Mouse (Mus musculus) urinary bladder, postnatal 14 days (tissue): ENCODE data around the gene Hamp.
"Not testable (repeated sequence)": the region's sequence is repeated elsewhere in the genome, so short reads cannot be mapped to it uniquely, and the experiment has no call there.

Source experiments
- DNase-seq: peaks from one replicate; pipeline ENCODE4 v3.0.0; 2021; ENCODE audit warnings: low spot score

Gene Hamp

DNA sequence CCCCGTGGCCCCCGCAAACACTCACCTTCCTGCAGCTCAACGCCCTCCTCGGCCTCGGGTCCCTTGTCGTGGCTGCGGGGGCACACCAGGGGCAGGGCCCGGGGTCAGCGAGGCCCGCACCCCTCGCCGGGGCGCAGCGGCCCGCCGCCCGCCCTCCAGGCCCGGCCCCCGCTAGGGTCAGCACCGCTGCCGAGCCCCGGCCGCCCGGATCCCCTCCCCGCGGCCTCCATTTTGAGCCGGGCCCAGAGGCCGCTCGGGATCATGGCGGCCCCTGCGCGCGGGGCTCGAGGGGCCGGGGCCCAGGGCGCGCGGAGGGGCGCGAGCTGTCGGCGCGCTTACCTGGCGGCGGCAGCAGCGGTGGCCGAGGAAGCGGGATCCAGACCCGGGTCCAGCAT, 12.5 kb upstream of the Hamp start:
- no peak for DNase-seq

DNA sequence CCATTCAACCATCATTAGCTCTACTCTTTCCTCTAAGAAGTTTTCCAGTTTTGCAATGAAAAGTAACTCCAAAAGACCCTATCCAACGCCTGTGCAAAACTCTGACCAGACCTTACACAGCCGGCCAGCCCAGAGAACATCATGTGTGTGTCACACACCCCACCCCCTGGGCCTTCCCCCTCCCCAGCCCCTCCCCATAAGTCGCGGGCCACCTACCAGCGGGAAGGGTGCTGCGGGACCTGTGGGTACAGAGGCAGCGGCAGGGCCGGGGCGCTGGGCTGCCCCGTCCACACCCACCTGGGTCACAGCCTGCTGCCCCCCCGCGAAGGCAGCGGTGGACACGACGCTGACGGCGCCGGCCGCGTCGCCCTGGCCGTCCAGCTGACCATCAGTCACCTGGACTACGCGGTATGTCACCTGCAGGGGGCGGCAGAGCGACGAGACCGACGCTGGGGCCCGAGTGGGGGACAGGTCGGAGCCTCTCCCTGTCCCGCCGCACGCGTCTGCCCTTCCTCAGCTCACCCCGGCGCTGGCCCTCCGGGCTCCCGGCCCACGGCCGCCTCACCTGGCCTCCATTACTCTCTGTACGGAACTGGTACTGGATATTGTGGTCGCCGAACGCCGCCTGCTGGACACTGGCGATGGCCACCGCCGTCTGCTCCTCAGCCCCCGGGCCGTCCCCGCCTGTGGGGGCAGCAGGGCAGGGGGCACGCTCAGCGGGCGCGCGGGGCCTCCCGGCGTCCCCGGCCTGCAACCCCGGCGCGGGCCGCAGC, 11.9 kb upstream of the Hamp start:
- DNase-seq = peak; percentile 92

DNA sequence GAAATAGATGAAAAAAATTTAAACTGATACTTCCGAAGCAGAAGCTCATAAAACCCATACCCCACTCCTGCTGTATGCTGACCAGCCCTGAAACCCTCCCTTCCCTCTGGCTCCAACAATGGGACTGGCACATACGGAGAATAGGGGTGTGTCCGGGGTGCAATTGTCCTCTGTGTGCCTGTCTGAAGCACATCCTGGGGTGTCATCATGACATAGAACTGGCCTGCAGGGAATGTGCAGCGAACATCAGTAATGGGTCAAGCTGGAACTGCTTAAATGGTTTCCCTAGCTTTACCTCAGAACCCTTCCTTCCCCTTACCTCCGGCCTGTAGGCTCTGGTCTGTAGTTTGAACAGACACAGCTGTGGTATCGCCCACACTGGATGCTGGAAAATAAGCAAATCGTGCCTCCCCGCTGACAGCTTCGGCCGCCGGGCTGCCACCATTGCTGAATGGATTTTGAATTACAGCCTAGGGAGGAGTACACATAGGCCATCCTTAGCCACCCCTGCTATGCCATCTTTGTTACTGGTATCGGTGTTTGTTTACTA, 11.2 kb upstream of the Hamp start:
- no peak for DNase-seq

DNA sequence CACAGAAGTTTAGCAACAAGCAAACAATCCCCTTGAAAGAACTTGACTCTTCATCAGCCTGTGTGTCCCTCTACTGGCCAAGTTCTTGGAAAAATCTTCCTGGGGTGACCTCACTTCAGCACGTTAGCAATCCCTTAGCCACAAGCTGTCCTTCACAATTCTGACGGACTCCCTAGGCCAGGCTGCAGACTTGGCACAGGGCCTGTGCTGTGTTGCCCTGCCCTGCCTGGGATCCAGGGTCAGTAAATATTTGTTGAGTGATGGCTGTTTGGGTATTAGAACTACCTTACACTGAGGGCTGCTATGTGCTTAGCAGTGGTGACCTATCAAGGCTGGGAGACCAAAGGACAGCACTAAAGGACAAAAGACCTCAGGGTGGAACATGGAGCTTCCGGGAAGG, 10.2 kb upstream of the Hamp start:
- DNase-seq = no peak

DNA sequence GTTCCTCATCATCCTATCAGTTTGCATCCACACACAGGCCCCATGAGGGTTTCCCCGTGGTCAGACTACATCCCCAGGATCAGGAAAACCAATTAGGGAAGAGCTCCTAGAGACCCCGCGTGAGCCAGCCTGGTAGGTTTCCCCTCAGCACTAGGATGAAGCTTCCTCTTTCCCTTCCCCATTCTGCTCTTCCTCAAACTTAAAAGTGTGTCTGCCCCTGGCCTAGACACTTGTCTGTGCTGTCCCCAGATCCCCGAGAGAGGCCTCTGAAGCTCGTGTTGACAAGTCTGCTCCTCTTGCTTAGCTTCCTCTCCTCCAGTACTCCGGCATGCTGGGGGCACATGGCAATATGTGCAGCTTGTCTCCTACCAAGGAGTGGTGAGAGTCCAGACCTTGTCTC, 9.6 kb upstream of the Hamp start:
- DNase-seq = no peak

DNA sequence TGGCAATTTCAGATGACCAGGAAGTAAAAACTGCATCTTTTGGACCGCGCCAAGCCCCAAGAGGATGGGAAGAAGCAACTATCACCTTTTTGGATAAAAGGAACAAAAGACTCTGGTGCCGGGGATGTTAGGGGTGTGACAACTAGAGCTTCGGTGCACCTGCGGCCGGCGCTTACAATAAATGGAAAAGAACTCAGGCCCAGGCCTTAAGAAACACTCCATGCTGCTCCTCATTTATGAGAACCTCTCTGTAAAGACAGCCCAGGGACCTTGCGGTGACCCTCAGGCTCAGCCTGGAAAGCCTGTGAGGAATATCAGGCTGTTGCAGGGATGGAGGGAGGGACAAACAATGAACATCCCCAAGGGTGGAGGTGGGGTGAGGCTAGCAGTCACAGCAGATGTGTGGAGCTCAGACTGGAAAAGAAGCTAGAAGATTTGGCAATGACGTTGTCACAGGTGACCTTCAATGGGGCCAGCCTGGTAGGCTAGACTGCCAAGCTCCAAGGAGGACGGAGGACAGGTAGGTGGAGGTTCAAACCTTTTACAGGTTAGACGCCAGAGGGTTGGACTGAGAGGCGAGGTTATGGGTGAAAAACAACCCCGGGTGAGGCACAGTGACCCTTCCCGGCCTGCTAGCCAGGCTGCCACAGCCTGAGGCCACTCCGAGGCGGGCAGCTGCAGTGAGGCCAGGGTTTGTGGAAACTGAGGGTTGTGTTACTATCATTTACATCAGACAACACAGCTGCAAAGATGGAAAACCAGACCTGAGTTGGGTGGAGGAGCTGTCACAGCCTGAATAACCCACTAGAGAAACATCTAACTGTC, 8.8 kb upstream of the Hamp start:
- no peak for DNase-seq

DNA sequence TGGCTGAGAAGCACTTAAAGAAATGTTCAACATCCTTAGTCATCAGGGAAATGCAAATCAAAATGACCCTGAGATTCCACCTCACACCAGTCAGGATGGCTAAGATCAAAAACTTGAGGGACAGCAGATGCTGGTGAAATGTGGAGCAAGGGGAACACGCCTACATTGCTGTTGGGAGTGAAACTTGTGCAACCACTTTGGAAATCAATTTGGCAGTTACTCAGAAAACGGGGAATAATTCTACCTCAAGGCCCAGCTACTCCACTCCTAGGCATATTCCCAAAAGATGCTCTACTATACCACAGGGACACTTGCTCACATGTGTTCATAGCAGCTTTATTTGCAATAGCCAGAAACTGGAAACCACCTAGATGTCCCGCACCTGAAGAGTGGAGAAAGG, 6.1 kb upstream of the Hamp start:
- not testable (repeated sequence) for DNase-seq

DNA sequence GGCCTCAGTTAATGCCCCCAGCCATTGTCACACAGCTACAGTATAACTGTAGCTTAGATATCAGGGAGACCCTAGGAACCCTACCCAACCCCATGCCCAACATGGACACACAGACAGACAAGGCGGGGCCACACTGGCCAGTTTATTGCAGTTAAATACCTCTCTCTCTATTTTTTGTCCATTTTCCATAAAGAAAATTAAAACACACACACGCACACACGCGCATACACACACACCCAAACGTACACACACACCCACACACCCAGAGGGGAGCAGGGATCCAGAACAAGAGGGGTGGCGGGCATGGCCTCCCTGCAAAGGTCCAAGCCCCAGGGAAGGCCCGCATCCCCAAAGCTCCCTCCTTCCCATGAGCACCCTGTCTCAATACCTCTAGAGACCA, 2.0 kb upstream of the Hamp start:
- no peak for DNase-seq

DNA sequence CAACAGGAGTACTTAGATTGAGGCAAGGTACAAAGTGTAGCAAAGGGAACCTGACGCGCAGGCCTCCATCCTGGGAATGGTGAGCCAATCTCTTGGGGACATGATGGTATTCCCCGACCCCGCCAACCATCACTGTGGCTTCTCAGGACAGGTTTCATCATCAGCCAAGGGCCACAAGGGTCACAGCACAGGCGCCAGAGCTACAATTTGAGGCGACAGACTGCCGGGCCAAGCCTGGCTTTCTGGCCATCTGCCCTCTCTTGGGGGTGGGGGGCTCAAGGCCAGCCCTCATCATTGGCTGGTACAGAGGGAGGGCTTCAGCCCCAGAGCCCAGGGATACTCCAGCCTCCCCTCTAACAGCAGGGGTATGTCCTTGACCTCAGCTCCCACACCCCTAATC, 1.6 kb upstream of the Hamp start:
- not testable (repeated sequence) for DNase-seq

DNA sequence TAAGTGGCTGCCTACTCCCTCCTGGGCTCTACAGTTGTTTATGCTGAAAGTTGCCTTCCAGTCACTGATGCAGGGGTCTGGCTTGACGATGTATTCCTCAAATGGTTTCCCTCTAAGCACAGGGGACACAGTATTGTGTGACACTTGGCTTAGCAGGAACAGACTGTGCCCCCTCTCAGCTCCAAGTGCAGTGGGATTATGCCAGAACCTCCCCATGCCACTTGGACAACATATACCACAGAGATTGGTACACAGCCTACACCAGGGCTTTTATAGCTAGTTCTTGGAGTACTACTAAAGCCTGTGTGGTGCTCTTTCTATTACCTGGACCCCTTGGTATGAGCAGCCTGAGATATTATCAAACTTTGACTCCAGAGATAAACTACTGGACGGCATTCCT, 874 bp upstream of the Hamp start:
- not testable (repeated sequence) for DNase-seq

DNA sequence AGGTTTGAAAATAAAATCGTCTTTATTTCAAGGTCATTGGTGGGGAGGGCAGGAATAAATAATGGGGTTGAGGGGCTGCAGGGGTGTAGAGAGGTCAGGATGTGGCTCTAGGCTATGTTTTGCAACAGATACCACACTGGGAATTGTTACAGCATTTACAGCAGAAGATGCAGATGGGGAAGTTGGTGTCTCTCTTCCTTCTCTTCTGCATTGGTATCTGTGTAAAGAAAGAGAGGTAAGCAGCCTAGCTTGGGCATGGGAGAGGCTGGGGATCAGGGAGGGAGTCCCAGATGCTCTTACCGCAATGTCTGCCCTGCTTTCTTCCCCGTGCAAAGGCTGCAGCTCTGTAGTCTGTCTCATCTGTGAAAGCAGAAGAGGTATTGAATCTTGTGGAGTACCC, 1.5 kb downstream of the Hamp start:
- DNase-seq = not testable (repeated sequence)

DNA sequence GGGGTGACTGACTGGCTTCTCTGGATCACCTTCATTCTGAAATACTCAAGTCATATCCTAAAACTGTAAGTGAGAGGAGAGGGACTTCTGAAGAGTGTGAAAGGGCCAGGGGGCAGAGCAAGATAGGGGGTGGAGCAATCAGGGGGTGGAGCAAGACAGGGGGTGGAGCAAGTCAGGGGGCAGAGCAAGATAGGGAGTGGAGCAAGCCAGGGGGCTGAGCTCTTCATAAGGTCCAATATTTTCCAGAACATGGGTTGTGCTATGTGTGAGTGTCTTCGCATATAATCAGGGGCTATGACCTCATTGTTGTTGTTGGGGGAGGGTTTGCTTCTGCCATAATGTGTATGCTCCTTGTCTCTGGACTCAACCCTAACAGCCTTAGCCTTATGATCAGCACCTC, 3.8 kb downstream of the Hamp start:
- not testable (repeated sequence) for DNase-seq

DNA sequence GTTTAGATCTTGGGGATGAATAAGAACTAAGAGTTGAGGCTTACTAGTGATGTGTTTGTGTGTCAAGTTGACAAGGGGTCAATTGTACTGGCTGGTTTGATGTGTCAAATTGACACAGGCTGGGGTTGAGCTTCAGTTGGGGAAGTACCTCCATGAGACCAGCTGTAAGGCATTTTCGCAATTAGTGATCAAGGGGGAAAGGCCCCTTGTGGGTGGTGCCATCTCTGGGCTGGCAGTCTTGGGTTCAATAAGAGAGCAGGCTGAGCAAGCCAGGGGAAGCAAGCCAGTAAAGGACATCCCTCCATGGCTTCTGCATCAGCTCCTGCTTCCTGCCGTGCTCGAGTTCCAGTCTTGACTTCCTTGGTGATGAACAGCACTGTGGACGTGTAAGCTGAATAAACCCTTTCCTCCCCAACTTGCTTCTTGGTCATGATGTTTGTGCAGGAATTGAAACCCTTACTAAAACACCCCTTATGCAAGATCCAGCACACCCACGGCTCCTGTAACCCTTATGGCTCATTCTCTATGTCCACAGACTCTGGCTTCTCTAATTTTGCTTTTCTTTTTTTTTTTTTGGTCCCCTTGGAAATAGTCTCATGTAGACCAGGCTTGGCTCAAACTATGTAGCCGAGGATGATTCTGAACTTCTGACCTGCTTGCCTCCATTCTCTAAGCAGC, 8.3 kb downstream of the Hamp start:
- DNase-seq = not testable (repeated sequence)

DNA sequence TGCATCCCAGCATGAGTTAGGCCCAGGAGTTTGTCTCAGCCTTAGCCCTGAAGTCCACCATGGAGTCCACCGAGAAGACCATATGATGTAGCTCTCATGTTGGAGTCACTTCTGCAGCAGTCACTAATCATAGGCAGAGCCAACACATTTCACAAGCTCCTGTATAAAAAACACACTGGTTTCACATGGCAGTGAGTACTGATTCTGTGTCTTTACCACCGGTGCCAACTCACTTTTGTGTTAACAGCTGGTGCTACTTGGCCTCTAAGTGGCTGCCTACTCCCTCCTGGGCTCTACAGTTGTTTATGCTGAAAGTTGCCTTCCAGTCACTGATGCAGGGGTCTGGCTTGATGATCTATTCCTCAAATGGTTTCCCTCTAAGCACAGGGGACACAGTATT, 19.3 kb downstream of the Hamp start, which contains the start of gene Hamp2:
Gene Hamp2, minus strand, starts transcription at position 101 of the 400 bp plus-strand sequence.
- DNase-seq = not testable (repeated sequence)

DNA sequence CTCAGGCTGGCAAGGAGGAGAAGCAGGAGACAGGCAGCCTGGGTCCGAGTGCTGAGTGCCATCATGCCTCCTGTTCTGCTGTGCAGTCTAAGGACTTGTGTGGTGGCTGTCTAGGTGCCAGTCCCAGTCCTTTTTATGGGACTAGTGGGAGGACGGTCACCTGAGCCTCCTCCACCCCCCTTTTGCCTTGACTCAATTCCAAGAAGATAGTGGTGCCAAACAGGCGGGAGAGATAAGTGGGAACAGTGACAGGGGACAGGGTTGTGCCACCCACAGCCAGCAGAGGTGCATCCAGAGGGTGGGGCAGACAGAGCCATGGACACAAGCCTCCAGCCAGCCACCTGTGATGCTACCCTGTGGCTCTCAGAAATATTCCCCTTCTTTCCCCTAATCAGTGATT, 19.8 kb downstream of the Hamp start:
- no peak for DNase-seq

DNA sequence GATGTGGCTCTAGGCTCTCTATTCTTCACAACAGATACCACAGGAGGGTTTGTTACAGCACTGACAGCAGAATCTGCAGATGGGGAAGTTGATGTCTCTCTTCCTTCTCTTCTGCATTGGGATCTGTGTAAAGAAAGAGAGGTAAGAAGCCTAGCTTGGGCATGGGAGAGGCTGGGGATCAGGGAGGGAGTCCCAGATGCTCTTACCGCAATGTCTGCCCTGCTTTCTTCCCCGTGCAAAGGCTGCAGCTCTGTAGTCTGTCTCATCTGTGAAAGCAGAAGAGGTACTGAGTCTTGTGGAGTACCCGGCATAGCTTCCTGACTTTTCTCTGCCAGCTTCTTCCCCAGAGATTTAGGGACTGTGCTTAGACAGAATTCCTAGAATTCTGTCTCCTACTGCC, 21.3 kb downstream of the Hamp start:
- not testable (repeated sequence) for DNase-seq

DNA sequence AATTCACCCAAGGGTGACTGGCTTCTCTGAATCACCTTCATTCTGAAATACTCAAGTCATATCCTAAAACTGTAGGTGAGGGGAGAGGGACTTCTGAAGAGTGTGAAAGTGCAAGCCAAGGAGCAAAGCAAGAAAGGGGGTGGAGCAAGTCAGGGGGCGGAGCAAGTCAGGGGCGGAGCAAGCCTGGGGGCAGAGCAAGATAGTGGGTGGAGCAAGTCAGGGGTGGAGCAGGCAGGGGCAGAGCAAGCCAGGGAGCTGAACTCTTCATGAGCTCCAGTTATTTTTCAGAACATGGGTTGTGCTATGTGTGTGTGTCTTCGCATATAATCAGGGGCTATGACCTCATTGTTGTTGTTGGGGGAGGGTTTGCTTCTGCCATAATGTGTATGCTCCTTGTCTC, 23.6 kb downstream of the Hamp start:
- DNase-seq = no peak

DNA sequence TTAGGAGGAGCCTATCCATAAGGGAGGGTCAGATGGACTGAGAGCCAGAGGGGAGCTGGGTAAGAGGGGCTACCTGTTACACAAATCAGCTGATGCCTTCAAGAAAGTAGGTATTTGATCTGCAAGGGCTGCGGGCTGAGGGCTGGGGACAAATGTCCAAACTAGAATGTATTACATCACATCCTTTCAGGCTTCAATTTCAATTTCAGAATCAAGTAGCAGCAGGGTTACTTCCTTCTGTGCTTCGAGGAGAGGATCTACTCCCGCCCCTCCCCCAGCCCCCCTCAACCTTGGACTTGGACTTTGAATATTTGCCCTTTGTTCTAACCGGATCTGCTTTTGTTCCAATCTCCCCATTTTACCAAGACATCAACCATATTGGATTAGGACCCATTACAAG, 26.6 kb downstream of the Hamp start:
- DNase-seq = no peak

DNA sequence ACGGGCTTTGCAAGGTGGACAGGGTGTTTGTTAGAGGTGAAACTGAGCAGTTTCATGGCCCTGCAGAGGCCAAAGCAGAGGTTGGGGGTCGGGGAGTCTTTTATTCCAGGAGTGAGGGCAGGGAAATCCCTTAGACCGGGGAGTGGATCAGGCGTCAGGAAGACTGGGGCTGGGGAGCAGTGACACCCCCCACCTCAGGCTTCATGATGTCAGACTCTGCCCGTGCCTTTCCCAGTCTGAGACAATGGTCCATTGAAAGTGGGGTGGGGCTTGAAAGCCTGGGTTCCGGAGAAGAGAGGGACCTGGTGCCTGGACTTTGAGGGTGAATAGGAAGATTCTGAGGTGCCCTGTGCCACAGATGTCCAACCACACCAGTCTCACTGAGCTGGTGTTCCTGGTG, 27.1 kb downstream of the Hamp start:
- DNase-seq = no peak

DNA sequence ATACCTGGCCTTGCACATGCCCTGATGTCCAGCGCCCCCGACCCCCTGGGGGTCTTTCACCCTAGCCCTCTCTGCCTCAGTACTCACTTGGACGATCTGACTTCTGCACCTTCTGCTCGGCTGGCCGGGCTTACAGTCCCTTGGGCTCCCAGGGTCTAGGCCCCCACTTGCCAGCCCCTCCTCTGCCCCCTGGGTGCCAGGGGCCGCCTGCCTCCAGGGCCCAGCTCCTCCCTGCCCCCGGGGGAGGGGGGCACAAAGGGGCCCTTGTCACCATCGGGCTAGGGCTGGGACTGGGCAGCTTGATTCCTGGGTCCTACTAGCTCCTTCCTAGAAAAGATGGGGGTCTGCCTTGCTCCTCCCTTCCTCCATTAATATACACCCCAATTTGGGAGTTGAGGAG, 29.1 kb downstream of the Hamp start, which contains the start of gene Mag:
Gene Mag, minus strand, starts transcription at position 142 of the 400 bp plus-strand sequence.
- DNase-seq = no peak

DNA sequence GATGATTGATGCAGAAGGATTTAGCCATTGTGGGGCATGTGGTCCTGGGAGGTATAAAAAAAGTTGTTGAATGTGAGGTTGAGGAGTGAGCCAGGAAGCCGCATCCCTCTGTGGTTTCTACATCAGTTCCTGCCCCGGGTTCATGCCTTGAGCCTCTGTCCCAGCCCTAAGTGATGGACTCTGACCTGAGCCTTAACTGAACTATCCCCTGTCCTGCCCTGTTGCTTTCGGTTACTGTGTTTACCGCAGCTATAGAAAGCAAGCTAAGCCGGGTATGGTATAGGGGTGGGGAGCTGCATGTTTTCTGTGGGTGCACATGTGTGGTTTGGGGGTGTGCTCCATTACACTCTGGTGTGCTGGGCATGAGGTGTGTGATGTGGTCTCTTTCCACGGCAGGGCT, 34.1 kb downstream of the Hamp start:
- no peak for DNase-seq

DNA sequence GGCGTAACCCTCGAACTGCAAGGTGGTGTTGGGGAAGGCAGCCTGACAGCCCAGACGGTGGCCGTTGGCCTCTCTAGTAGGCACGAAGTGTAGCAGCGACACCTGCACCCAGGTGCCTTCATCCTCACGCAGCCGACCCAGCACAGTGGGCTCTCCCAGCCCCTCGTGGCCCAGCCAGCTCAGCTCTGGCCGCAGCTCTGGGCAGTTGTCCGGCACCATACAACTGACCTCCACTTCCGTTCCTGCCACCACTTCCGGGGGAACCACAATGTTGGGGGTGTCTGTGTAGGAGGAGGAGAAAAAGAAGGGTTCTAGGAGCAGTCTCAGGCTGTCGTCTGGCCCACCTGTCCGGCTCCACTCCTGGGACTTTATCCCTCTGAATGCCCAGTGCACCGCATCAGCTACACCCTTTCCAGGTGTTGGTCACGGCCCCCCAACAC, 34.8 kb downstream of the Hamp start:
- no peak for DNase-seq
